Mouse (Mus musculus) B cell, adult (primary cell): ENCODE measurements around the gene Trem2. TPM values are rescaled to one million over a fixed set of nuclear protein-coding genes. Genes with fewer than 3 reads are reported as not detected.

ENCODE experiments used
- total RNA-seq: library from RNA; stranded (reverse); gene quantifications from 4 replicates; pipeline ENCODE4 v1.2.4, GENCODE M21; 2023; ENCODE audit not compliant: inconsistent age

Gene Trem2
- not detected in 4 replicates for total RNA-seq

GRCm38 (mm10) chr17:48346231-48346630 is at the start of gene Trem2:
TSS of gene Trem2 (plus strand) at chr17:48346401.

GRCm38 (mm10) chr17:48299203-48299602 is 47.0 kb upstream of the Trem2 start, which contains the start of gene Treml2:
TSS of gene Treml2 (plus strand) at chr17:48299498.

DNA sequence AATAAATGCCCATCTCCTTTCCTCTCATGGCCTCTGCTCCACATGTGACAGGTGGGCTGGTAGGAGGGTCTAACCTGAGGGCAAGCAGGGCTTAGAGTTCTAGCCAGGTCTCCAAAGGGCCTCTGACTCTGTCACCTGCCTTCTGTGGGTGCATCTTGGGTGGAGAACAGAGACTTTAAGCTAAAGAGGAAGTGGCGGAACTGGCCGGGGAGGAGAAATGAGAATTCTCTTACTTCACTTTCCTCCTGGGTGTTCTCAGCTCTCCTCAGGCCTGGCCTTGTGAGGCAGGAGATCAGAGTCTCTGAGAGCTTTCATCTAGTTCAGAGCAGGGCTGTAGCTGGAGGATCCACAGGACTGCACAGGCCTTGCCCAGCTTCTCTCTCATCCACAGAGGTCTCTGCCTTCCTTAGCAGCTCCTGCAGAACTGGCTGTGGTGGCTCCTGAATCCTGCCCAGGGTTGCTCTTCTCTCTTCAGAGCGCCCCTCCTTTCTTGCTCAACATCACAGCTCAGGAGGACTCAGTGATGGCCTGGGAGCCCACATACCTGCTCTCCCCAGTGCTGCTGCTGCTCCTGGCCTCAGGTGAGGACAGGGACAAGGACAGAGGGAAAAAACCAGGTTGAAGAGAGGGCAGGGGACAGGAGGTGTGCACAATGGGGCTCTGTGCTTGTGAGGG is 30.2 kb upstream of the Trem2 start, which contains the start of gene B430306N03Rik:
TSS of gene B430306N03Rik (plus strand) at position 237 of the 675 bp plus-strand sequence.

GRCm38 (mm10) chr17:48359616-48360015 is 13.4 kb downstream of the Trem2 start, which contains the start of gene Treml1:
TSS of gene Treml1 (plus strand) at chr17:48359916.

Other genes starting within 250 kb of the Trem2 start
- 0.19 to 0.42 TPM in 2 of 4 replicates, not detected in the others for gene 9830107B12Rik, start 200.1 kb upstream of the Trem2 start, total RNA-seq
- 0.30 to 0.75 TPM (median 0.32 TPM) in 3 of 4 replicates, not detected in the other for gene A530064D06Rik, start 179.1 kb upstream of the Trem2 start, total RNA-seq
- 1.1 to 2.7 TPM (median 2.2 TPM) in 4 replicates for gene Trem1, start 113.6 kb upstream of the Trem2 start, total RNA-seq
- not detected in 4 replicates for gene Trem3, start 98.6 kb upstream of the Trem2 start, total RNA-seq
- 2.1 to 4.2 TPM (median 3.4 TPM) in 4 replicates for gene Treml4, start 82.1 kb upstream of the Trem2 start, total RNA-seq
- 169 to 178 TPM (median 175 TPM) in 4 replicates for gene Treml2, start 46.9 kb upstream of the Trem2 start, total RNA-seq
- 6.0 to 10.3 TPM (median 7.3 TPM) in 4 replicates for gene B430306N03Rik, start 30.3 kb upstream of the Trem2 start, total RNA-seq
- gene Treml1, start 13.5 kb downstream of the Trem2 start, total RNA-seq, result not detected in 4 replicates
- 92.9 to 116 TPM (median 111 TPM) in 4 replicates for gene Nfya, start 63.5 kb downstream of the Trem2 start, total RNA-seq
- 38.8 to 49.1 TPM (median 46.5 TPM) in 4 replicates for gene Oard1, start 63.6 kb downstream of the Trem2 start, total RNA-seq
- gene Apobec2, start 86.5 kb downstream of the Trem2 start, total RNA-seq, result 0.35 to 1.4 TPM (median 0.55 TPM) in 4 replicates
- gene Tspo2, start 105.1 kb downstream of the Trem2 start, total RNA-seq, result not detected in 4 replicates
- gene Unc5cl, start 108.5 kb downstream of the Trem2 start, total RNA-seq, result 3.5 to 5.6 TPM (median 4.6 TPM) in 4 replicates